Mouse (Mus musculus) left cerebral cortex, postnatal 14 days (tissue): Measurements from ENCODE around the gene Zfp551. TPM values are rescaled to one million over a fixed set of nuclear protein-coding genes. Genes with fewer than 3 reads are reported as not detected.

Source experiments
- DNase-seq, 2 experiments: peaks; one replicate each; pipeline ENCODE4 v3.0.0; 2021 to 2022; ENCODE audit warnings: low spot score in 2 of 2, mixed read lengths in 1 of 2
- intact Hi-C: fragments of 180-260 bp; cut with DNase I; formaldehyde crosslinking; loops from one replicate; pipeline ENCODE4 v1.15.1; 2025
- long read RNA-seq, 2 experiments: library from polyadenylated mRNA; stranded (forward); transcript quantifications; one replicate each; pipeline ENCODE4 v2.0.0; 2021
- total RNA-seq, 2 experiments: library from RNA; stranded (reverse); gene quantifications; 2 replicates each; pipeline ENCODE4 v1.2.3; 2021

Gene Zfp551
- 1 to 10 TPM; 6.6 to 7.7 TPM for total RNA-seq
- long read RNA-seq, experiment 1, partial matches to known transcripts, result 0 of 3 reads
- long read RNA-seq, experiment 1, other reads (novel, unspliced or antisense), result 2 of 3 reads
- long read RNA-seq, experiment 2, partial matches to known transcripts, result 0 of 1 reads
- long read RNA-seq, experiment 2, other reads (novel, unspliced or antisense), result 0 of 1 reads

DNA sequence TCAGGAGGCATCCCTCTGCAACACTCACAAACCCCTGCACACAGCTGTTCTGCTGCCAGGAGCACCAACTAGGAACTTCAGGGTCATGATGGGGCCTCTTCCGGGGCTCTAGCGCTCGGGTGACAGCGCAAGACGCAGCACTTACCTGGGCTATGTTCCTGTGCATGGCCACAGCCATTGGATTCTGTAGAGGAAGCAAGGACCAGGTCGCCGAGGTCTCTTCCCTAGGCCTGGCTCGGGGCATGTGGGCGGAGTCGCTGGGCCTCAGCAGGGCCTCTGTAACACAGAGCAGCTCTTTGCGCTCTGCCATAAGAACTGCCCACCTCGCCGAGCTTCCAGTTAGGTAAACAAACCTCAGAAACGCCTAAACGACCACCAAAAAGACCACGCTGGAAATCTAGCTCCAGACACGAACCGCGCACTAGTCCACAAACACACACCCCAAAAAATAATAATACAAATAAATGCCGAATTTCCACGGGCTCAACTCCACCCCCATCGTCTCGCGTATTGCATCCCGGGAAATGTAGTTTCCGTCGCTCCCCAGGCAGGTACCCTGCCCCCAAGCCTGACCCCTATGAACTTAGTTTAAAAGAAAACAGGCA lies at the start of gene Zfp551:
Gene Zfp551, minus strand, starts transcription at position 507 of the 605 bp plus-strand sequence.
- peak; percentile 42 to 54 for DNase-seq
- intact Hi-C loops, result loop anchor here (5.0 kb wide), 1 partner anchor 55 kb away; the partner anchor contains the start of gene Zfp606

GRCm38 (mm10) chr7:12422855-12423254 lies 304 bp upstream of the Zfp551 start:
- DNase-seq, result no peak
- intact Hi-C loops, result loop anchor here (5.0 kb wide), 1 partner anchor 54 kb away; the partner anchor contains the start of gene Zfp606

- intact Hi-C loops, result loop anchor here (5.0 kb wide), 1 partner anchor 56 kb away; the partner anchor contains the start of gene Zfp606
- DNase-seq, result no peak
Measured at GRCm38 (mm10) chr7:12421741-12422140, 810 bp downstream of the Zfp551 start.

GRCm38 (mm10) chr7:12369173-12369572 lies 53.4 kb downstream of the Zfp551 start, which contains the start of gene Vmn1r84:
Gene Vmn1r84, minus strand, starts transcription at chr7:12369273.
- DNase-seq, result no peak
- intact Hi-C loops, result no loop called here

Other genes with a start within 250 kb of the Zfp551 start
- not detected for gene Vmn1r80, start 233.5 kb downstream of the Zfp551 start, total RNA-seq
- not detected for gene Vmn1r81, start 154.5 kb downstream of the Zfp551 start, total RNA-seq
- gene Vmn1r82, start 122.3 kb downstream of the Zfp551 start, total RNA-seq, result not detected
- under 1 TPM in 1 of 2 experiments, not detected in 1; 0.11 TPM for gene Vmn1r83, start 93.3 kb downstream of the Zfp551 start, total RNA-seq
- not detected for gene Vmn1r84, start 53.5 kb downstream of the Zfp551 start, total RNA-seq
- gene Zfp606, start 55.5 kb upstream of the Zfp551 start, total RNA-seq, result 10 to 100 TPM; 12.4 to 13.0 TPM
- not detected for gene 2900092C05Rik, start 89.8 kb upstream of the Zfp551 start, total RNA-seq
- under 1 TPM; 0.02 to 0.04 TPM for gene Vmn2r53, start 186.0 kb upstream of the Zfp551 start, total RNA-seq
- not detected for gene Vmn2r54, start 217.6 kb upstream of the Zfp551 start, total RNA-seq